Mouse (Mus musculus) adrenal gland, adult 2 months (tissue): Measurements from ENCODE around the gene Dock6. TPM values are rescaled to one million over a fixed set of nuclear protein-coding genes. Genes with fewer than 3 reads are reported as not detected.

ENCODE experiments used
- microRNA-seq, 2 experiments: library from miRNA; unstranded; fragments of <30 nt; microRNA quantifications; one replicate each; pipeline ENCODE4 v1.2.0; 2021
- polyA plus RNA-seq: library from polyadenylated mRNA; depleted of rRNA; stranded (reverse); fragments of >200 nt; gene quantifications from 2 replicates; pipeline ENCODE4 v1.2.3, GENCODE M21; 2012; rRNA removed
- total RNA-seq, 2 experiments: library from RNA; stranded (reverse); gene quantifications; 2 replicates each; pipeline ENCODE4 v1.2.3; 2021

Gene Dock6
- total and polyA plus RNA-seq, 3 experiments: 32.9 to 76.6 (median 37.0) TPM

Small RNA genes within 50 kb of the gene (microRNA-seq; reads per million reads assigned to microRNA genes)
- gene Mir7083: 2.5 to 7.2 reads per million in 2 experiments

Other genes starting within 250 kb of the Dock6 start
- gene Smarca4, start 236.5 kb downstream of the Dock6 start, total RNA-seq: 10 to 100 TPM; 72.3 to 88.2 TPM
- 47.1 and 62.0 TPM in 2 replicates for gene Smarca4, start 236.5 kb downstream of the Dock6 start, polyA plus RNA-seq
- gene Ldlr, start 129.2 kb downstream of the Dock6 start, total RNA-seq: 100 to 1,000 TPM in 1 of 2 experiments, 10 to 100 TPM in 1; 61.6 to 210 TPM
- gene Ldlr, start 129.2 kb downstream of the Dock6 start, polyA plus RNA-seq: 79.5 and 143 TPM in 2 replicates
- 1 to 10 TPM; 1.9 to 3.7 TPM for gene Spc24, start 92.3 kb downstream of the Dock6 start, total RNA-seq
- 1.4 and 1.5 TPM in 2 replicates for gene Spc24, start 92.3 kb downstream of the Dock6 start, polyA plus RNA-seq
- 10 to 100 TPM; 28.4 to 56.2 TPM for gene Kank2, start 53.9 kb downstream of the Dock6 start, total RNA-seq
- gene Kank2, start 53.9 kb downstream of the Dock6 start, polyA plus RNA-seq: 67.8 and 76.1 TPM in 2 replicates
- 1 to 10 TPM; 8.1 to 8.7 TPM for gene Angptl8, start 17.1 kb downstream of the Dock6 start, total RNA-seq
- gene Angptl8, start 17.1 kb downstream of the Dock6 start, polyA plus RNA-seq: 26.5 and 55.8 TPM in 2 replicates
- gene Rab3d, start 65.6 kb upstream of the Dock6 start, total RNA-seq: 10 to 100 TPM; 48.3 to 52.2 TPM
- 75.9 and 84.8 TPM in 2 replicates for gene Rab3d, start 65.6 kb upstream of the Dock6 start, polyA plus RNA-seq
- 10 to 100 TPM in 1 of 2 experiments, 1 to 10 TPM in 1; 9.4 to 10.5 TPM for gene Ccdc159, start 74.8 kb upstream of the Dock6 start, total RNA-seq
- 17.3 and 24.5 TPM in 2 replicates for gene Ccdc159, start 74.8 kb upstream of the Dock6 start, polyA plus RNA-seq
- 100 to 1,000 TPM; 381 to 452 TPM for gene Tmem205, start 74.9 kb upstream of the Dock6 start, total RNA-seq
- gene Tmem205, start 74.9 kb upstream of the Dock6 start, polyA plus RNA-seq: 1,222 and 1,525 TPM in 2 replicates
- gene Plppr2, start 84.4 kb upstream of the Dock6 start, total RNA-seq: 10 to 100 TPM; 21.7 to 31.7 TPM
- gene Plppr2, start 84.4 kb upstream of the Dock6 start, polyA plus RNA-seq: 120 and 147 TPM in 2 replicates
- gene Swsap1, start 103.1 kb upstream of the Dock6 start, total RNA-seq: 10 to 100 TPM; 14.2 to 18.6 TPM
- 12.4 and 20.2 TPM in 2 replicates for gene Swsap1, start 103.1 kb upstream of the Dock6 start, polyA plus RNA-seq
- gene Epor, start 110.9 kb upstream of the Dock6 start, total RNA-seq: 1 to 10 TPM; 1.5 to 2.7 TPM
- 3.7 and 6.0 TPM in 2 replicates for gene Epor, start 110.9 kb upstream of the Dock6 start, polyA plus RNA-seq
- gene Rgl3, start 136.8 kb upstream of the Dock6 start, total RNA-seq: 10 to 100 TPM; 14.2 to 46.9 TPM
- gene Rgl3, start 136.8 kb upstream of the Dock6 start, polyA plus RNA-seq: 137 and 177 TPM in 2 replicates
- 1 to 10 TPM in 1 of 2 experiments, under 1 TPM in 1; 0.73 to 1.0 TPM for gene Ccdc151, start 150.0 kb upstream of the Dock6 start, total RNA-seq
- gene Ccdc151, start 150.0 kb upstream of the Dock6 start, polyA plus RNA-seq: 0.47 and 0.73 TPM in 2 replicates
- 100 to 1,000 TPM; 166 to 175 TPM for gene Prkcsh, start 150.2 kb upstream of the Dock6 start, total RNA-seq
- 136 and 209 TPM in 2 replicates for gene Prkcsh, start 150.2 kb upstream of the Dock6 start, polyA plus RNA-seq
- gene Elavl3, start 199.4 kb upstream of the Dock6 start, total RNA-seq: 1 to 10 TPM; 2.1 to 2.4 TPM
- 1.3 and 1.7 TPM in 2 replicates for gene Elavl3, start 199.4 kb upstream of the Dock6 start, polyA plus RNA-seq
- gene Gm49318, start 218.6 kb upstream of the Dock6 start, total RNA-seq: not detected
- not detected in 2 replicates for gene Gm49318, start 218.6 kb upstream of the Dock6 start, polyA plus RNA-seq
- 1 to 10 TPM; 8.0 to 8.5 TPM for gene Zfp653, start 218.7 kb upstream of the Dock6 start, total RNA-seq
- gene Zfp653, start 218.7 kb upstream of the Dock6 start, polyA plus RNA-seq: 19.3 and 20.7 TPM in 2 replicates
- gene Ecsit, start 232.8 kb upstream of the Dock6 start, total RNA-seq: 10 to 100 TPM; 50.9 to 70.8 TPM
- 52.6 and 65.2 TPM in 2 replicates for gene Ecsit, start 232.8 kb upstream of the Dock6 start, polyA plus RNA-seq
- gene Cnn1, start 246.6 kb upstream of the Dock6 start, total RNA-seq: 1 to 10 TPM in 1 of 2 experiments, under 1 TPM in 1; 0.58 to 3.8 TPM
- gene Cnn1, start 246.6 kb upstream of the Dock6 start, polyA plus RNA-seq: 1.1 and 1.8 TPM in 2 replicates